Mouse (Mus musculus) neural tube, embryonic 10.5 days (tissue): ENCODE measurements at regions not wholly inside any gene's neighbourhood (a gene's known extent, or its start where the extent isn't known, plus 50 kb on each side); places are given as distances from the start of the nearest gene placed in this dataset.

Experiments
- DNase-seq: peaks from one replicate; pipeline ENCODE4 v3.0.0-alpha.2; 2017; ENCODE audit warnings: low spot score; ENCODE audit errors: extremely low spot score

GRCm38 (mm10) chr2:173994301-173995073 is 81.6 kb upstream of the Stx16 start:
- DNase-seq = no peak

DNA sequence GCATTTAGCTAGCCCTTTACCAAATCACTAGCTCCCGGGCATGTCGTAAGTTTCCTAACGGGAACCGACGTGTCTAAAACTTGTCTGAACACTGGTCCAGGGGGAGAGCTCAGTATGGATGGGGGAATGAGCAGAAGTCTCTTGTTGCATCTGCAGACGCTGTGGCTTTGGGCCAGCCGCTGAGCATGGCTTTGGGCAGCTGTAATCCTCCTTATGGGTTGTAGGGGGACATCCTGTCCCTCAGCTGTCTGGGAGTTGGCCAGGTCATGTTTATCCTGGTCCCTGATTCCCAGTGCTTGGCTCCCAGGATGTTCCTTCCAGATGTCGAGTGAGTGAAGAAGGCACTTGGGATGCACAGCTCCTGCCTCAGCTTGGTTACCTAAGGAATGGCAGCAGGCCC is 71.4 kb upstream of the Stx16 start:
- DNase-seq = no peak

DNA sequence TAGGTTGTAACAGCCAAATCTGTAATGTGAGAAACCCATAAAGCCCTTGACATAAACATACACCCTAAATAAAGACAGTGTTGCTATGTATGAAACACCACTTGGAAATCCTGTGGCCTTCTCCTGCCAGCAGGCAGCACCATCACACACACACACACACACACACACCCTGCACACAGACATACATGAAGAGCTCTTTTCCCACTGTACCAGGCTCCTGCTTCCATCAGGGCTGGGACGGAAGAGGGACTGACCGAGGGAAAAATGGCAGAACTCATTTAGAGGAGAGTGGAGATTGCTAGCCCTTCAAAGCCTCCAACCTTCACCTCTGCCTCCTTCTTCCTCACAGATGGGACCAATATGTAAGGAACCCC is 68.1 kb upstream of the Stx16 start:
- DNase-seq = no peak

- peak; percentile 59 for DNase-seq
Observed at GRCm38 (mm10) chr2:174008350-174009218, 67.5 kb upstream of the Stx16 start.

DNA sequence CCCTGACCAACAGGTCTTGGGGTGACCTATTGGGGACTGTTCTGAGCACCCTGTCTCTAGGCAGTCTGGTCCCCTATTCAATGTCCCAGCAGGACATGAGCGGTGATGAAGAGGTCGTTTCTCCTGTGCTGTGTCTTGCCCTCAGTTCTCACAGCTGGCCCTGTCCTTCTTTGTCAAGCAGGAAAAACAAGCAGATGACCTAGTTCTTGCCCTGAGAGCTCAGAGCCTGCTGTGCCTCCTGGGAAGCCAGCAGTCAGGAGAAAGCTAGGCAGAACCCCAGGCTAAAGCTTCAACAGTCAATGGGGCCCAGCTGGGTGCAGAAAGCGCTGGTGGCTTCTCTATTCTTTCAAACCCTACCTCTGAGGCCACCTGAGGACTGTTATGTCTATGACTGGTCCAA is 66.1 kb upstream of the Stx16 start:
- DNase-seq = no peak

DNA sequence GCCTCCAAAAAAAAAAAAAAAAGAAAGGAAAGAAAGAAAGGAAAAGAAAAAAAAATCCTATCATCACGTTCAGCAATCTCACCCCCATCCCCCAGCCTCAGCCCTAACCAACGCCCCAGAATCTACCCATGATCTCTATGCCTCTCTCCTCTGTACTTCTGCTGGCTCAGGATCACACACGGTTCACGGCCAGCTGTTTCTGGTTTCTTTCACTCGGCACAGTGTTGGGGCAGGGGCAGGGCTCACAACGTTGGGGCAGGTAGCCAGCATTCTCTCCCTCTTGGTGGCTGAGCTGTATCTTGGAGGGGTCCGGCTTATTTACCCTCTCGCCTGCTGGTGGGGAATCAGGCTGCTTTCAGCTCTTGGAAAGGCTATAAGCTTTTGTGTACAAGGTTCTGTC is 64.7 kb upstream of the Stx16 start:
- no peak for DNase-seq

DNA sequence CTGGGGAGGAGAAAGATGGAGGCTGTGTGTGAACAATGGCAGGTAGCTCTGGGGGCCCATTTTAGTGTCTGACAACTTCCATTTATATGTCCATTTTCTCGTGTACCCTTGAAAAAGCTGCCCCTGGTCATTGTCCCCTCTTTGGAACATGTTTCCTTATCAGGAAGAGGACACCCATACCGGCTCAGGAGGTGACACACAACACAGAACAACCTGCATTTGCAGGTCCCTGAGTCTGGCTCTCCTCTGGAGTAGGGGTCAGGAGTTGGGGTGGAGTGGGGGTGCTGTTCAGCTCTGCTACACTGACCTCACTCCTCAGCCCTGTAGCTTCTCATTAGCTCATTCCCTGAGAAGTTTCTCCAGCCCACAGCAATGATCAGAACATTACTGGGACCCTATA is 61.7 kb upstream of the Stx16 start:
- DNase-seq = no peak

GRCm38 (mm10) chr2:174015283-174015682 is 60.8 kb upstream of the Stx16 start:
- no peak for DNase-seq

DNA sequence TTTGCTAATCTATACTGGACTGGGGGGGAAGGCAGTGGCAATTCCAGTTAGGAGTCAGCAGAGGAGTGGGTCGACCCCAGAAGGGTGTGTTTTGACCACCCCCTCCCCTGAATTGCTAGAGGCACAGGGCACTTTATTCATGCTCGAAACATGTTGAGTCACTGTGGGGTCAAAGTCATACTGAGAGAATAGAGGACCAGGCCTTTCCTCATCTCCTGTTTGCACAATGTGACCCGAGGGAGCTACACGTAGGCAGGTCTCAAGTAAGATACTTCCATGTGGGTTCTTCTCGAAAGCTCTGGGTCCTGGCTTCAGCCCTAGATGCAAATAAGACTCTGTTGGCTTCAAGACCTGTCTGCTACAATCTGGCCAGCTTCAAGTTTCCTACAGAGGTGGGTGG is 60.0 kb upstream of the Stx16 start:
- no peak for DNase-seq

GRCm38 (mm10) chr2:174017042-174017441 is 59.1 kb upstream of the Stx16 start:
- peak; percentile 8 for DNase-seq

- DNase-seq = no peak
Observed at GRCm38 (mm10) chr2:174017596-174017995, 58.5 kb upstream of the Stx16 start.

DNA sequence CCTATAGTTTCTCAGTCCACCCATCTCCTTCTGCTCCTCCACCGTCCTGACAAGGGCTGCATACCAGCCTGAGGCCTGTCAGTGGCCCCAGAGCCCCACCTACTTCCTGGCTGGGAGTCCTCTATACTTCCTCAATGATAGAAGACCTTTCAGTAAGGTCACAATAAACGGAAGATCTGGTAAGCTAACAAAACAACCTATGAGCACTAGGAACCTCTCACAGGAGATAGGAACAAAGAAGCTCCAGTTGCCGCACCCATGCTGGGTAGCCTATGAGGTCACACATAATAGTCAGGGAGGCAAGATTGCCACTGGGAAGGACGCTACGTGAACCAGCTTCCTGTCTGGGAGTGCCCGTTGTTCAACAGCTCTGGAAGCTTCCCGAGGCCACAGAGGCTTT is 58.1 kb upstream of the Stx16 start:
- no peak for DNase-seq

GRCm38 (mm10) chr2:174018986-174019385 is 57.1 kb upstream of the Stx16 start:
- DNase-seq = peak; percentile 6

GRCm38 (mm10) chr2:174019970-174020369 is 56.1 kb upstream of the Stx16 start:
- DNase-seq = no peak

GRCm38 (mm10) chr2:174020447-174020846 is 55.7 kb upstream of the Stx16 start:
- no peak for DNase-seq

DNA sequence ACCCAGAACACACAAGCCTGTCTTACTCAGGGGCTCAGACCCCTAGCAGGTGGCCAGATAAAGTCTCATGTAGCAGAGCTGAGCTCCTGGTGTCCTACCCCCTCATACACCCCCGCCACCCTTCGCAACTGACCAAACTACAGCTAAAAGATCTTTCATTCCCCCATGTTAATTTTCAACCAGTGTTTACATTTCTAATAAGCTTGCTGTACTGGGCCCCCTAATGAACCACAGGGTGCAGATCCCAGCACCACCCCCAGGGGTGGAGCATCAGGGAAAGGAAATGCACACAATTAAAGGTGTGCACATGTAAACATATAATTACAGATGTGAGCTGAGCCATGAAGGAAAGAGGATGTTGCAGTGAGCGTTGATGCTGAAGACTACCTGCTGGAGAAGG is 54.6 kb upstream of the Stx16 start:
- no peak for DNase-seq

DNA sequence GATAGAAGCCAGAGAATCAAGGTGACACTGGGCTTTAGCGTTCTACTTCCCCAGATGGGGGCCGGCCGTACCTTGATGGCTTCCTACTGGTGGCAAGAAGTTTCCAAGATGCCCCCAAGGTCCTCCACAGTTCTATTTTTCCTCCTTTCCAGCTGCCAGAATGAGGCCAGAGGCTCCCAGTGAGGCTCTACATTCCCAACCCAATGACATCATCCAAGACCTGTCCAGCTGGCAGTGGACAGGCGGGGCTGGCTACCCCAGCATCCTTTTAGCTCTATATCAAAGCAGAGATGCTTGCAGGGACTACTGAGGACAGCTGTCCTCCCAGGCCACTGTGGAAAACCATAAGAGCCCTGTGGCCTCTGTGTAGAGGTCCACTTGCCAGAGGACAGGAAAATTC is 53.8 kb upstream of the Stx16 start:
- DNase-seq = peak; percentile 11

DNA sequence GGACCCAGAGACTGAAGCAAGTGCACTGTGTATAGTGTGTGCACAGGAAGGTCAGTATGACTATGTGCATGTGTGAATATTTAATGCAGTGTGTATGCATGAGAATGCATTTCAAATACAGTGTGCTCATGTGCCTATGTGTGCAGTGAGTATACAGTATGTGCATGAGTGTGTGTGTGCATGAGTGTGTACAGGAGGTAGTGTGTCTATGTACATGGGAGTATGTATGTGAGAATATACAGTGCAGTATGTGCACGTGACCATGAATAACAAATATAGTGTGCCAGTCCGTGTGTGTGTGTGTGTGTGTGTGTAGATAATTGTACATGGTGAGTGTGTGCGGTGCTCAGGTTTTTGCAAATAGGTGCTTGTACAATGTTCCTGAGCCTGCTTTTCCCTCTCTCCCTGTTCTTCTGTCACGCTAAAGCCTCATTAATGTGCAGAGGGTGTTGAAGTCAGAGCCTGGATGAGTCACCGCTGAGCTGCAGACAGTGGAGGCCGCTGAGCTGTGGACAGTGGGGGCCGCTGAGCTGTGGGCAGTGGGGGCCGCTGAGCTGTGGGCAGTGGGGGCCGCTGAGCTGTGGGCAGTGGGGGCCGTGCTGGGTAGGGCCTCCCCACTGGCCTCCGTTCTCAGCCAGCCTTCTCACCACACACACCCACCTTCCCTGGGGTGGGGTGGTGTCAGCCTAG is 50.8 kb upstream of the Stx16 start:
- peak; percentile 8 for DNase-seq
